Mouse (Mus musculus) NIH3T3 (cell line): ENCODE results near the gene Mmrn1.

ENCODE experiments used
- DNase-seq: peaks from one replicate; pipeline ENCODE4 v3.0.0-alpha.2; 2012; ENCODE audit warnings: low read depth

The Mmrn1 gene

DNA sequence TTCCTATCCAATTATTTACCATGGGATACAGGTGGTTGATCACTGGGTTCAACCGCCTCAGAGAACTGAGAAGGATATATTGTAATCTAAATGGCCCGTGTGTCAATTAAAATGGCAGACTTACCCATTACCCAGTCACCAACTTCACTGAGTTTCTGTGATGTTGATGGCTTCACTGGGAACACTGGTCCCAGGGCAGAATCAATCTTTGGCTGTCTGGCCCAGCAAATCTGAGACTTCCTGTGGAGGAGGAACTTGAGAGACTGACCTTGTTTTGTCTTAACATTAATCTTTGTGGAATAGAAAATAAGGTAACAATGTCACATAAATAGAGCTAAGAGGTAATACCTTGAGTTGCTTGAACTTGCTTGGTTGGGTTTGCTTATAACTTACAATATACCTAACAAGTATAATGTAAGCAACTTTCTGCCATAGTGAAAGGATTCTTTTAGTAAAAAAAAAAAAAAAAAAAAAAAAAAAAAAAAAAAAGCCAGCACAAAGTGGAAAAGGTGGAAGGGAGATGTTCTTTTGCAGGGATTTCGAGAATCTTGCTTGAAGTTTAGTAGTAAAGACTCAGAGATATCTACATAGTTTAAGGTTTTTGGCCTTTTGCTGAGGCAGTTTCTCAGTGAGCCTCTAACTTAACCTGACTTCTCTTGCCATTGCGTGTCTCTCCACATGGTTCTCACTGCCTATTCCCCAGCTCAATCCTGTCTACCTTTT, 68.8 kb downstream of the Mmrn1 start:
- no peak for DNase-seq

DNA sequence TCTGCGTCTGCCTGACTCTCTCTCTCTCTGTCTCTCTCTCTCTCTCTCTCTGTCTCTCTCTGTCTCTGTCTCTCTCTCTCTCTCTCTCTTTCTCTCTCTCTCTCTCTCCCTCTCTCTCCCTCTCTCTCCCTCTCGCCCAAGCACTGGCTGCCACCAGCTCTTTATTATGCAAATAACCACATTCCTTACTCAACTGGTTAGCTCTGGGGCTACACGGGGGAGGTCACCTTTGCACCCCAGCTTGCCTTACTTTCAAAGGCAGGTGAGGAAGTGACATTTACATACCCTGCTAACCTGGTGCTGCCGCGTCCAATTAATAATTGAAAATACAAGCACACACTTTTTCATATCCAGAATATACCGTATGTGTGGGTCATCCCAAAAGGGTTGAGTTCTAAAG, 69.3 kb downstream of the Mmrn1 start:
- DNase-seq, result no peak

DNA sequence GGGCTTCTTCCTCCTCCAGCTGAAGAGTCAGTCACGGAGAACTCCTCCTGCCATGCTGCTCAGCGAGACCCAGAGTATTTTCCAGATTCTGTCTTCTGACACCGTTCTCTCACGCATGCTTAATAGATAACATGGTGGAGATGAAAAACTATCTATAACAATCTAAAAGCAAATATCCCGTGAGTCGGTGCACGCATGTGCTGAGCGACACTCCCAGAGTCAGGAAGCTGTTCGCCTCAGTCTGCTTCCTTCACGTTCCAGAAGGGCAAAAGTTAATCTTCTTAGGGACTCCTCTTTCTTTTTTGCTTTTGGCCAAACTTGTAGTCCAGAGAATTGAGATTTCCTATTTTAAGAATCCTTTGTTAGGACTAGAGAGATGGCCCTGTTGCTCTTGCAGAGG, 69.7 kb downstream of the Mmrn1 start:
- no peak for DNase-seq

DNA sequence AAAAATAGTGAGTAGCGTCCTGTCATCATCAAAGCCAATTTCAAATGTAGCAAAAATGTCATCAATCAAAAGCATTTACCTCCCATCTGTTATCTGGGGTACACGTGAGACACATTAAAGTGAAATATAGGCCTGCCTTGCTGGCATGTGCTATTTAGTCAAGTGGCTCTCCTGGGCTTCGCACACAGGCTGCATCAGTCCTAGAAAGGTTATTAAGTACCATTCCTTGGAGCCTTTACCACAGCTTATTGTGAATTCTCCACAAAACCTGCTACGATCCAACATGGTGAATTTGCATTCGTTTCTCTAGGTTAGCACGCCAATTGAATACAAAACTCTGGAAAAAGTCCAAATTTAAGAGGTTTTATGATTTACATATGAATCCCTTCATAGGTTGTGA, 70.8 kb downstream of the Mmrn1 start:
- DNase-seq, result no peak

DNA sequence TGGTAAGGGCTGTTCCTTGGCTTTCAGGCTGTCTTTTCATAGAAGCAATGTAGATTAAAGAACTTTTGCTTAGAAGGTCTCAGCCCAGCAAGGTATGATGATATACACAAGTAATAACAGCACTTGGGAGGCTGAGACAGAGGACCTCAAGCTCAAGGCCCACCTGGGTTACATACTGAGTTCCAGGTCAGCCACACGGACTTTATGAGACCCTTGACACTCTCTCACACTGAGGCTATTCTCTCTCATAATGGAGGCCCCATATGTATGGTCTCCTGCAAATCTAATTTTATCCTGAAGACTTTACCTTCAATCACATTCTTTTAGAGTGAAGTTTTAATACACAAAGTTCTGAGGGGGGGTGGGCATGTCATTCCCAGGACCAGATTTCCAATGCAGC, 71.6 kb downstream of the Mmrn1 start:
- DNase-seq, result no peak

DNA sequence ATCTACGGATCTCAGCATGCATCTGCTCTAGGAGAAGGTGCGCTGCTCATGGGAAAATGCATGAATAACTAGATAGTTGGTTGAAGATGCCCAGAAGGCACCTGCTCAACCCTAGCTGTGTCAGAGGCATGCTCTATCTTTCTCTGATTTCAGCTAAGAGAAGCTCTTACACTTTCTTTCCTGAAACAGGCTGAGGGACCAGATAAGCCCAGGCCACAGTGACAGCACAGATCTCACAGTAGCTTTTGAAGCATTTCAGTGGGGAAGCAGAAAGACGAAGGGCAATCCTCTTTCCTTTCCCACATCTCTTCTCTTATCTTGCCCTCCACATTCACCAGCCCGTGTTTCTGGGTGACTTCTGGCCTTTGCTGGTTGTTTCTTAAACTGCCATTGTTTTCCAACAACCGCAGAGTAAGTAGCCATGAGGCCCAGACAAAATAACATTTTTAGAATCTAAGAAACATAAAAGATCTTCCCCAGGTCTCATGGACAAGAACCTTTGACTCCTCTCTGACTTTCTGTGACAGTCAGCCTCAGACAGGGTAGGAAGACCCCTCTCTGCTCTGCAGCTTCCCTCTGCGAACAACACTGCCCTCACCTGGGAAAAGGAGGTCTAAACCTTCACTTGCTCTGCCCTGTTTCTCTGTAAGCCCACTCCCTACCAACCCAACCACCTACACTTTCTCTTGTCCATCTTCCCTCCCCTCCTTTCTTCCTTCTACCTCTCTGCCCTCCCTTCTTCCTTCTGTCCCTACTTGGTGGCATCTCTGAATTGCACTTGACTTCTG, 76.4 kb downstream of the Mmrn1 start:
- no peak for DNase-seq

DNA sequence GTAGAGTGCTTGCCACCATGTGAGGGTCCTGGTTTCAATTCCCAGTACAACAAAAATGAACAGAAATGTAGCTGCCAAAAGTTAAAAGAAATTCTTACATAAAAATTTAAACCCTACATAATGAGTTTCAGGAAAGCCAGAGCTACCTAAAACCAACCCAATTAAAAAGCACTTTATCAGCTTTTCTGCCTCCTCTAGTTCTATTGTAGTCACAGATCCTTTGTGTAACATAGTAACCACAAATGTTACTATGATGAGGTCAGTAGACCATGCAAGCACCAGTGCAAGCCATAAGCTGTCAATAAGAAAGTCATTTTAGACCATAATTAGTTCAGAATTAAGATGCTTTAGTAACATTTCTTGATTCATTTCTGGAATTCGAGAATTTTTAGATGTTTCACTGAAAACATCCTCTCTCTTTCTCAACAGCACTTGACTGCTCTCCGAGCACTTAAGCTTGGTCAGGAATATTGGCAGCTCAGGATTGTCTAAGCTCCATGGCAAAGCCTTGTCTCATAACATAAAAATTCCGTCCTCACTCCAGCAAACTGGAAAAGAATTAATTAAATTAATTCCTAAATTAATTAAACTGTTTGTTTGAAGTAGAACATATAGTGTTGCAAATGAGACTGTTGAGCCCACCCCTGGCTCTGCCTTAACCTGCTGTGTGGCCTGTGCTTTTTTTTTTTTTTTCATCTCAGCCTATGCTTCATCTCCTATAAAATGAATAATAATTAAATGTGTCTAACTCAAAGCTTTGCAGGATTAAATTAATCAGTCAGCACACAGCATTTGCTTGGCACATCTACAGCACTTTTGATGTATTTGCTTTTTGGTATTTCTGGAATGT, 79.4 kb downstream of the Mmrn1 start:
- no peak for DNase-seq

DNA sequence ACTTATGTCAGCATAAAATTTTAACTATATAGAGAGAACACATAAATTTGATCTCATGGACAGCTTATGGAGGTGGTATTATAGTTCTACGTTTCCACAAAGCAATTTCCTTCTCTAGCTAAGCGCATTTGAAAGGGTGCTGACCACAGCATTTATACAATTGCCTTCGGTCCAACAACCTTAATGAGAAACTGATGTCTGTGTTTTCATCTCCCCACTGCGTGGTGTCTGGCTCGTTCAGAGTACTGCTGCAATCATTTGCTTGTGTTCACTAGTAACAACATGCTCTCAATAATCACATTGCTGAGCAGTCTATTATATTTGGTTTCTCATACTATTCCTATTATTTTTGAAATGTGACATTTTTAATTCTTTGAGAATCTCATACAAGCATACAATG, 89.0 kb downstream of the Mmrn1 start:
- peak; percentile 29 for DNase-seq

DNA sequence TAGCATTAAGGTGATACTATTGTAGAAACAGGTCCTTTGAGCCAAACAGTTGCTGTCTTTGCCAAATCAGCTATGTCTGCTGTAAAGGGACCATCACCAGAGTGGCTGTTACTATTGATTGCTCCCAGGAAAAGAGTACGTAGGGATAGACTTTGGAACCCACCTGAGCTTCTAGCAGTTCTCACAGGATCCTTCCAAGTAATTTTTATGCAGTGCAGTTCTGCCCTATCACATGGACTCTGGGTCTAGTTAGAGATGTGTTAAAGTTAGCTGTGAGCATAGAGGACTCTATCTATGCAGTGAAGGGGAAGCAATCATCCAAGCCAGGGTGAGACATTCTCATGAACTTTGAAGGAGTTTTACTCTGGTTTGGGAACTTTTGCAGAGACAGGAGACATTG, 94.9 kb downstream of the Mmrn1 start:
- no peak for DNase-seq

DNA sequence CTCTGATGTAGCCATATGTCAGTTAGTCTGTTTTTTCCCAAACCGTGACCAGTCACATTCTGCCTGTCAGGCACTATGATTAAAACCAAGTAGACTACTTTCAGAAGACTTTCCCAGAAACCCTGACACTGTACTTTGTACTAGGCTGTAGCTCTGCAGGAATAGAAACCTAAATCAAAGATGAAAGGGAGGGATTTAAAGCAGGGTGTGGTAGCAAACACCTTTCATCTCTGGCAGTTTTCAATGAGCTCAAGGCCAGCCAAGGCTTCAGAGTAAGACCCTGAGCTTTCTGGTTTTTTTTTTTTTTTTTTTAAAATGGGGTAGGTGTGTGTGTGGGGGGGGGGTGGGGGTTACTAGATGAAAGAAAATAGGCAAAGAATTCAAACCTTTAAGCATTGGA, 96.2 kb downstream of the Mmrn1 start:
- no peak for DNase-seq

DNA sequence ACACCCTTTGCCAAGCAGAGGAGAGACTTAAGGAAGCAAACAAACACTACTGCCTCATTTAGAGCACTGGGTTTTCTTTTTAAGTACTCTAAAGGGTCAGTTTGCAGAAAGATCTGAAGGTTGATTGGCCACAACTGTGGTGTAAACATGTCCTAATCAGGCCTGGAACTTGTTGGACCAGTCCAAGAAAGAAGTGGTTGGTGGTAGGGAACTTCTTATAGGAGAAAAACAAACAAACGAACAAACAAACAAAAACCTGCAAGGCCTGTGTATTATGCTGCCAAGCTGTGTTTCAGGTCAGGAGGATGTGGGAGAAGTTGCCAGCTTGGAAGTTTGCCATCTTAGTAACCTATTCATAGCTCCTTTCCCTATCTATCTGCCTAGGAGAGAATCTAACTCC, 108.5 kb downstream of the Mmrn1 start:
- no peak for DNase-seq
